Mouse (Mus musculus) stomach, embryonic 15.5 days (tissue): ENCODE results near the gene Acox3. TPM values are rescaled to one million over a fixed set of nuclear protein-coding genes. Genes with fewer than 3 reads are reported as not detected.

Experiments
- ATAC-seq: fragments of 200-750 bp; cut with Nextera tagmentation; 2 replicates; pipeline ENCODE4 v1.8.0; 2017; ENCODE audit warnings: low read depth, moderate number of reproducible peaks, moderate TSS enrichment; ENCODE audit not compliant: insufficient read depth, low FRiP score
- H3K27ac ChIP-seq: fragments of 300-500 bp; sonication (generic); 2 replicates; pipeline ENCODE4 v1.5.1; 2015; ENCODE audit warnings: mild to moderate bottlenecking, inconsistent platforms
- H3K27me3 ChIP-seq: fragments of 300-500 bp; sonication (generic); replicated peaks from 2 replicates; pipeline ENCODE4 v1.6.1; 2015; ENCODE audit warnings: inconsistent platforms
- H3K36me3 ChIP-seq: fragments of 300-500 bp; sonication (generic); 2 replicates; pipeline ENCODE4 v1.6.1; 2015; ENCODE audit warnings: inconsistent platforms
- H3K4me1 ChIP-seq: fragments of 300-500 bp; sonication (generic); 2 replicates; pipeline ENCODE4 v1.6.1; 2015; ENCODE audit warnings: inconsistent platforms
- H3K4me2 ChIP-seq: fragments of 300-500 bp; sonication (generic); 2 replicates; pipeline ENCODE4 v1.6.1; 2015; ENCODE audit warnings: mild to moderate bottlenecking, inconsistent platforms
- H3K4me3 ChIP-seq: fragments of 300-500 bp; sonication (generic); replicated peaks from 2 replicates; pipeline ENCODE4 v1.5.1; 2015; ENCODE audit warnings: inconsistent platforms
- H3K9ac ChIP-seq: fragments of 300-500 bp; sonication (generic); 2 replicates; pipeline ENCODE4 v1.6.1; 2015; ENCODE audit warnings: inconsistent platforms
- H3K9me3 ChIP-seq: fragments of 300-500 bp; sonication (generic); 2 replicates; pipeline ENCODE4 v1.6.1; 2016; ENCODE audit warnings: inconsistent platforms
- WGBS: fragments of 180-500 bp; shearing (Covaris S2); methylation state at CpG from one replicate; pipeline ENCODE4 v1.1.7; 2015; 5-methylcytosine and 5-hydroxymethylcytosine counted together
- polyA plus RNA-seq: library from polyadenylated mRNA; unstranded; fragments of >200 nt; fragmentation: Nextera tagmentation; extraction: Ambion mirVana; gene quantifications from 2 replicates; pipeline ENCODE4 v1.2.1, GENCODE M21; 2015

The Acox3 gene
- 12.3 and 13.2 TPM in 2 replicates for polyA plus RNA-seq

GRCm38 (mm10) chr5:35582445-35583220 is at the start of gene Acox3:
TSS of gene Acox3 (plus strand) at chr5:35583040.
- Histone ChIP-seq H3K27me3 (no peaks in the 10 kb centered on the region; the same call in 1 of the 2 replicates), H3K4me3 (peak within 1 kb of the TSS; percentile 54), H3K36me3 (no peaks in the 10 kb centered on the region), H3K4me2 (peak within 1 kb of the TSS; percentile 82), H3K27ac (peak within 1 kb of the TSS; percentile 41), H3K4me1 (peaks cover 12% of the 10 kb centered on the region), H3K9ac (peak within 1 kb of the TSS; percentile 1; the same call in 1 of the 2 replicates), H3K9me3 (no peaks in the 10 kb centered on the region)
- WGBS = 1% methylated on average over 35 of the region's 35 CpGs
- peak; percentile 90 for ATAC-seq

- Histone ChIP-seq H3K9ac (no peak overlapping the region), H3K4me3 (no peak overlapping the region), H3K4me1 (peaks cover 6% of the 10 kb centered on the region; the same call in 1 of the 2 replicates), H3K27me3 (no peaks in the 10 kb centered on the region), H3K4me2 (no peak overlapping the region), H3K27ac (no peak overlapping the region), H3K36me3 (no peaks in the 10 kb centered on the region), H3K9me3 (no peaks in the 10 kb centered on the region)
- WGBS = 59% methylated on average over 3 of the region's 3 CpGs
- ATAC-seq = no peak
Observed at GRCm38 (mm10) chr5:35536271-35536670, 46.6 kb upstream of the Acox3 start.

GRCm38 (mm10) chr5:35537474-35537873 is 45.4 kb upstream of the Acox3 start:
- H3K27me3 ChIP-seq = no peaks in the 10 kb centered on the region
- WGBS = 62% methylated on average over 1 of the region's 1 CpGs
- H3K4me3 ChIP-seq = no peak overlapping the region
- no peaks in the 10 kb centered on the region for H3K36me3 ChIP-seq
- H3K9me3 ChIP-seq = no peaks in the 10 kb centered on the region
- peaks cover 7% of the 10 kb centered on the region; the same call in 1 of the 2 replicates for H3K4me1 ChIP-seq
- no peak overlapping the region for H3K27ac ChIP-seq
- no peak for ATAC-seq
- H3K4me2 ChIP-seq = no peak overlapping the region
- no peak overlapping the region for H3K9ac ChIP-seq

- ATAC-seq = no peak
- H3K27ac ChIP-seq = no peak overlapping the region
- no peak overlapping the region for H3K9ac ChIP-seq
- no peaks in the 10 kb centered on the region for H3K27me3 ChIP-seq
- H3K36me3 ChIP-seq = no peaks in the 10 kb centered on the region
- H3K4me2 ChIP-seq = no peak overlapping the region
- H3K4me3 ChIP-seq = no peak overlapping the region
- no peaks in the 10 kb centered on the region for H3K9me3 ChIP-seq
- WGBS = 79% methylated on average over 3 of the region's 3 CpGs
- peaks cover 7% of the 10 kb centered on the region; the same call in 1 of the 2 replicates for H3K4me1 ChIP-seq
Observed at GRCm38 (mm10) chr5:35538022-35538421, 44.8 kb upstream of the Acox3 start.

GRCm38 (mm10) chr5:35539576-35539975 is 43.3 kb upstream of the Acox3 start:
- H3K27ac ChIP-seq = no peak overlapping the region
- 47% methylated on average over 4 of the region's 4 CpGs for WGBS
- no peak overlapping the region for H3K4me2 ChIP-seq
- no peaks in the 10 kb centered on the region for H3K9me3 ChIP-seq
- H3K4me1 ChIP-seq = peaks cover 7% of the 10 kb centered on the region; the same call in 1 of the 2 replicates
- no peak for ATAC-seq
- H3K36me3 ChIP-seq = no peaks in the 10 kb centered on the region
- no peak overlapping the region for H3K9ac ChIP-seq
- H3K27me3 ChIP-seq = no peaks in the 10 kb centered on the region
- no peak overlapping the region for H3K4me3 ChIP-seq

- H3K4me2 ChIP-seq = no peak overlapping the region
Observed at GRCm38 (mm10) chr5:35540555-35540954, 42.3 kb upstream of the Acox3 start.

GRCm38 (mm10) chr5:35541059-35541790 is 41.6 kb upstream of the Acox3 start:
- Histone ChIP-seq H3K36me3 (no peaks in the 10 kb centered on the region), H3K4me2 (no peak overlapping the region), H3K9me3 (no peaks in the 10 kb centered on the region), H3K9ac (no peak overlapping the region), H3K4me3 (no peak overlapping the region), H3K27me3 (no peaks in the 10 kb centered on the region), H3K27ac (peak overlapping the region; percentile 57), H3K4me1 (peaks cover 7% of the 10 kb centered on the region; the same call in 1 of the 2 replicates)
- WGBS = 51% methylated on average over 4 of the region's 4 CpGs
- peak; percentile 25; the same call in 1 of the 2 replicates for ATAC-seq

More at GRCm38 (mm10) chr5:35540555-35540954, 42.3 kb upstream of the Acox3 start:
- Histone ChIP-seq H3K9ac (no peak overlapping the region), H3K9me3 (no peaks in the 10 kb centered on the region), H3K27ac (peak overlapping the region; percentile 57), H3K4me3 (no peak overlapping the region), H3K36me3 (no peaks in the 10 kb centered on the region), H3K27me3 (no peaks in the 10 kb centered on the region), H3K4me1 (peaks cover 7% of the 10 kb centered on the region; the same call in 1 of the 2 replicates)
- WGBS = 42% methylated on average over 5 of the region's 5 CpGs
- no peak for ATAC-seq

- no peaks in the 10 kb centered on the region for H3K9me3 ChIP-seq
- H3K36me3 ChIP-seq = no peaks in the 10 kb centered on the region
- H3K4me1 ChIP-seq = peaks cover 3% of the 10 kb centered on the region; the same call in 1 of the 2 replicates
- no peak overlapping the region for H3K9ac ChIP-seq
- no peak for ATAC-seq
- no peak overlapping the region for H3K4me2 ChIP-seq
- no peaks in the 10 kb centered on the region for H3K27me3 ChIP-seq
- H3K4me3 ChIP-seq = no peak overlapping the region
- H3K27ac ChIP-seq = no peak overlapping the region
Observed at GRCm38 (mm10) chr5:35546127-35546526, 36.7 kb upstream of the Acox3 start.

GRCm38 (mm10) chr5:35551855-35552837 is 30.7 kb upstream of the Acox3 start:
- peak overlapping the region; percentile 60; the same call in 1 of the 2 replicates for H3K27ac ChIP-seq
- H3K9ac ChIP-seq = no peak overlapping the region
- no peaks in the 10 kb centered on the region for H3K9me3 ChIP-seq
- H3K27me3 ChIP-seq = no peaks in the 10 kb centered on the region
- H3K4me1 ChIP-seq = 0 out of 2 replicates have a peak, but pooled peaks cover 7% of the 10 kb centered on the region
- no peak overlapping the region for H3K4me3 ChIP-seq
- no peak overlapping the region for H3K4me2 ChIP-seq
- 43% methylated on average over 7 of the region's 7 CpGs for WGBS
- ATAC-seq = peak; percentile 31; the same call in 1 of the 2 replicates
- H3K36me3 ChIP-seq = peaks cover 3% of the 10 kb centered on the region; the same call in 1 of the 2 replicates

GRCm38 (mm10) chr5:35552838-35553539 is 29.9 kb upstream of the Acox3 start:
- 80% methylated on average over 4 of the region's 4 CpGs for WGBS
- Histone ChIP-seq H3K9me3 (no peaks in the 10 kb centered on the region), H3K27me3 (no peaks in the 10 kb centered on the region), H3K9ac (no peak overlapping the region), H3K4me1 (0 out of 2 replicates have a peak, but pooled peaks cover 7% of the 10 kb centered on the region), H3K4me2 (no peak overlapping the region), H3K36me3 (peaks cover 9% of the 10 kb centered on the region; the same call in 1 of the 2 replicates), H3K27ac (no peak overlapping the region), H3K4me3 (no peak overlapping the region)
- ATAC-seq = no peak
